Mouse (Mus musculus) brown adipose tissue, adult 24 weeks (tissue): ENCODE data around the gene Gm10719. TPM values are rescaled to one million over a fixed set of nuclear protein-coding genes. Genes with fewer than 3 reads are reported as not detected.
"Not testable (repeated sequence)": the region's sequence is repeated elsewhere in the genome, so short reads cannot be mapped to it uniquely, and the experiment has no call there.

Experiments
- H3K27ac ChIP-seq: fragments of 200-500 bp; replicated peaks from 2 replicates; pipeline ENCODE4 v1.5.1; 2012; ENCODE audit warnings: low read depth, mild to moderate bottlenecking, low read length
- H3K4me1 ChIP-seq: fragments of 200-500 bp; 2 replicates; pipeline ENCODE4 v1.6.1; 2012; ENCODE audit warnings: low read length, mixed read lengths; ENCODE audit not compliant: control insufficient read depth, insufficient read depth, insufficient read length
- H3K4me3 ChIP-seq: fragments of 200-500 bp; 2 replicates; pipeline ENCODE4 v1.5.1; 2012; ENCODE audit warnings: low read depth, mild to moderate bottlenecking, low read length, moderate library complexity; ENCODE audit not compliant: insufficient read depth
- polyA plus RNA-seq: library from polyadenylated mRNA; stranded (reverse); fragments of >200 nt; gene quantifications from 2 replicates; pipeline ENCODE4 v1.2.4, GENCODE M21; 2012; ENCODE audit not compliant: missing spikeins, insufficient read depth, insufficient read length

Gene Gm10719
- polyA plus RNA-seq, 1 experiment: 4.8 TPM

DNA sequence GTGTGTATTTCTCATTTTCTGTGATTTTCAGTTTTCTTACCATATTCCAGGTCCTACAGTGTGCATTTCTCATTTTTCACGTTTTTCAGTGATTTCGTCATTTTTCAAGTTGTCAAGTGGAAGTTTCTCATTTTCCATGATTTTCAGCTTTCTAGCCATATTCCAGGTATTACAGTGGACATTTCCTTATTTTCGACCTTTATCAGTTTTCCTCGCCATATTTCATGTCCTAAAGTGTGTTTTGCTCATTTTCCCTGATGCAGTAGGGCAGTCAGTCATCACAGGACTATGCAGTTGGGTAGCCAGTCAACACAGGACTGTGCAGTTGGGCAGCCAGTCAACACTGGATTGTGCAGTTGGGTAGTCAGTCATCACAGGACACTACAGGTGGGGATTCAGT, 21.0 kb downstream of the Gm10719 start:
- not testable (repeated sequence) for H3K4me3 ChIP-seq, H3K4me1 ChIP-seq, H3K27ac ChIP-seq

Other genes starting within 250 kb of the Gm10719 start
- 1.9 TPM in 1 of 2 replicates, not detected in the other for gene Gm10722, start 16.5 kb upstream of the Gm10719 start, polyA plus RNA-seq
- 4.2 and 7.4 TPM in 2 replicates for gene Gm11168, start 14.1 kb upstream of the Gm10719 start, polyA plus RNA-seq
- not detected in 2 replicates for gene Gm10721, start 4.3 kb upstream of the Gm10719 start, polyA plus RNA-seq
- not detected in 2 replicates for gene Gm10720, start 1.8 kb upstream of the Gm10719 start, polyA plus RNA-seq
- not detected in 2 replicates for gene Gm10718, start 6.1 kb downstream of the Gm10719 start, polyA plus RNA-seq
- gene Gm10717, start 8.0 kb downstream of the Gm10719 start, polyA plus RNA-seq: 4.8 and 8.6 TPM in 2 replicates
- gene Gm17535, start 17.2 kb downstream of the Gm10719 start, polyA plus RNA-seq: not detected in 2 replicates
- not detected in 2 replicates for gene Gm10715, start 19.5 kb downstream of the Gm10719 start, polyA plus RNA-seq